Mouse (Mus musculus): ENCODE results near the gene Btf3. TPM values are rescaled to one million over a fixed set of nuclear protein-coding genes. Genes with fewer than 3 reads are reported as not detected.

Gene Btf3
- polyA plus RNA-seq, 1 experiment from 2014 or later = 773 TPM

DNA sequence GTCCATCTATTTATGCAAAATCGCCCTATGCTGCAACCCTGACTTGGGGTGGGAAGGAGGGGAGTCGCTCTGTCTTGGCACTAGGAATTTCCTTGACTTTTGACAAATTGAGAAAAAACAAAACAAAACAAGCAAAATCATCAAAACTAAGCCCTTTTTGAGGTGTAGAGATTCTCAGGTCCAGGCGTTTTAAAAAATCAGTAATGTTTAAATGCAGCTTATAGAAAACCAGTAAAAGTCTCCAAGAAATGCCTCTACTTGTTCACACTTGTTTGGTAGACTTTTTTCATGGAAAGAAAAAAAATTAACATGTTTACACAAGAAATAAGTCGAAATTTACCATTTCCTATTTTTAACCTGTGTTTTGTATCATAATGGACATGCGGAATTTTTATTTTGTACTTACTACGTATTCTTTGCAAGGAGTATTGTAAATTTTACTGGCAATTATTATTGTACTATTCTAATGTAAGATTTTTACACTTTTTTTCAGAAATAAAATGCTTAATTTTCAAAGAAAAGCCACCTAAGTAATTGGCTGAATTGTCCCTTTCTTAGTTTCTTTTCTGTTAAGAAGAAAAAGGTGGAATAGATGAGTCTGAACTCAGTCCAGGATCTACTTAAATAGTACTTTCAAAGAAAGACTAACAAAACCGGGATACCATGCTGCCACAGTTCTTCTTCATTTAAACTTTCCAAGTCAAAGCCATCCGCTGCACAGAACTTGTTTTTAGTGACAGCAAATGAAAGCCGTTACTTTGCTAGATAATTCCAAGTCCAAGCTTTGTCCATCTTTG lies 39.6 kb upstream of the Btf3 start:
- 4% methylated on average over 9 of the region's 9 CpGs for WGBS
- H3K9me3 ChIP-seq = no peaks in the 10 kb centered on the region
- H3K27ac ChIP-seq = no peak overlapping the region
- no peak overlapping the region for H3K9ac ChIP-seq (replicated peaks)
- peaks cover 87% of the 10 kb centered on the region for H3K27me3 ChIP-seq
- ATAC-seq (ENCODE audit: insufficient number of reproducible peaks, insufficient read depth, low FRiP score, low TSS enrichment, low read depth) = no peak
- H3K4me2 ChIP-seq = peak overlapping the region; percentile 80
- H3K4me1 ChIP-seq (replicated peaks) = peaks cover 24% of the 10 kb centered on the region
- H3K36me3 ChIP-seq = no peaks in the 10 kb centered on the region
- H3K4me3 ChIP-seq (replicated peaks) = peak overlapping the region; percentile 50

DNA sequence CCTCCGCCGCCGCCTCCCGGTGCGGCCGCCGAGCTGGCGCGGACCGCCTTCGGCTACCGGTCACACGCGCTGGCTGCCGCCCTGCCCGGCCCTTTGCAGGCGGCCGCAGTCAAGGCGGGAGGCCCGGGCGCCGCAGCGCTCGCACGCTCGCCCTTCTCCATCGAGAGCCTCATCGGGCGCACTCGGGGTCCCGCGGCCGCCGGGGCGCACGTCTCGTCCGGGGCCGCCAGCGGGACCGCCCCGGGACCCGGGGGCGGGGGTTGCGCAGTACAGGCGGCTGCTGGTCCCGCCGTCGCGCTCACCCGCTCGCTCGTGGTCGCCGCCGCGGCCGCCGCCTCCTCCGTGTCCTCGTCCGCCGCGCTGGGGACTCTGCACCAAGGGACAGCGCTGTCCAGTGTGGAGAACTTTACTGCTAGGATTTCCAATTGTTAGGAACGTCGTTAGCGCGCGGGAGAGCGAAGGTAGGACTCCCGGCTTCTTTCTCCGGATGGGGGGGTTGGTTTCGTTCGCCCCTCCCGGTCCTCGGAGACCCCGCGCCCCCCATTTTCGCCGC lies 38.8 kb upstream of the Btf3 start:
- H3K27me3 ChIP-seq = peaks cover 87% of the 10 kb centered on the region
- peak overlapping the region; percentile 53 for H3K9ac ChIP-seq (replicated peaks)
- no peaks in the 10 kb centered on the region for H3K36me3 ChIP-seq
- H3K4me1 ChIP-seq (replicated peaks) = peaks cover 24% of the 10 kb centered on the region
- H3K9me3 ChIP-seq = no peaks in the 10 kb centered on the region
- H3K4me2 ChIP-seq = peak overlapping the region; percentile 80
- no peak overlapping the region for H3K27ac ChIP-seq
- WGBS = under 1% methylated on average over 67 of the region's 81 CpGs
- H3K4me3 ChIP-seq (replicated peaks) = peak overlapping the region; percentile 50
- ATAC-seq (ENCODE audit: insufficient number of reproducible peaks, insufficient read depth, low FRiP score, low TSS enrichment, low read depth) = no peak

DNA sequence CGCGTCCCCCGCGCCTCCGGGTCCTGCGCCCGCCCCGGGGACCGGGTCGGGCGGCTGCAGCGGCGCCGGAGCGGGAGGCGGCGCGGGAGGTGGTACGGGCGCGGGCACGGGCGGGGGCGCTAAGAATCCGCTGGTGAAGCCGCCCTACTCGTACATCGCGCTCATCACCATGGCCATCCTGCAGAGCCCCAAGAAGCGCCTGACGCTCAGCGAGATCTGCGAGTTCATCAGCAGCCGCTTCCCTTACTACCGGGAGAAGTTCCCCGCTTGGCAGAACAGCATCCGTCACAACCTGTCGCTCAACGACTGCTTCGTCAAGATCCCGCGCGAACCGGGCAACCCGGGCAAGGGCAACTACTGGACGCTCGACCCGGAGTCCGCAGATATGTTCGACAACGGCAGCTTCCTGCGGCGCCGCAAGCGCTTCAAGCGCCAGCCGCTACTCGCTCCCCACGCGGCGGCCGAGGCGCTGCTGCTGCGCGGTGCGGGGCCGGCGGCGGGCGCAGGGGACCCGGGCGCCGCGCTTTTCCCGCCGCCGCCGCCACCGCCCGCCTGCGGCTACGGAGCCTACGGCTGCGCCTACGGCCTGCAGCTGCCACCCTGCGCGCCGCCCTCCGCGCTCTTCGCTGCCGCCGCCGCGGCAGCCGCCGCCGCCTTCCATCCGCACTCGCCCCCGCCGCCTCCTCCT lies 38.2 kb upstream of the Btf3 start:
- peaks cover 87% of the 10 kb centered on the region for H3K27me3 ChIP-seq
- peaks cover 24% of the 10 kb centered on the region for H3K4me1 ChIP-seq (replicated peaks)
- H3K9ac ChIP-seq (replicated peaks) = peak overlapping the region; percentile 53
- H3K9me3 ChIP-seq = no peaks in the 10 kb centered on the region
- H3K4me2 ChIP-seq = peak overlapping the region; percentile 80
- H3K36me3 ChIP-seq = no peaks in the 10 kb centered on the region
- no peak overlapping the region for H3K27ac ChIP-seq
- H3K4me3 ChIP-seq (replicated peaks) = peak overlapping the region; percentile 50
- WGBS = under 1% methylated on average over 91 of the region's 102 CpGs
- ATAC-seq (ENCODE audit: insufficient number of reproducible peaks, insufficient read depth, low FRiP score, low TSS enrichment, low read depth) = no peak

DNA sequence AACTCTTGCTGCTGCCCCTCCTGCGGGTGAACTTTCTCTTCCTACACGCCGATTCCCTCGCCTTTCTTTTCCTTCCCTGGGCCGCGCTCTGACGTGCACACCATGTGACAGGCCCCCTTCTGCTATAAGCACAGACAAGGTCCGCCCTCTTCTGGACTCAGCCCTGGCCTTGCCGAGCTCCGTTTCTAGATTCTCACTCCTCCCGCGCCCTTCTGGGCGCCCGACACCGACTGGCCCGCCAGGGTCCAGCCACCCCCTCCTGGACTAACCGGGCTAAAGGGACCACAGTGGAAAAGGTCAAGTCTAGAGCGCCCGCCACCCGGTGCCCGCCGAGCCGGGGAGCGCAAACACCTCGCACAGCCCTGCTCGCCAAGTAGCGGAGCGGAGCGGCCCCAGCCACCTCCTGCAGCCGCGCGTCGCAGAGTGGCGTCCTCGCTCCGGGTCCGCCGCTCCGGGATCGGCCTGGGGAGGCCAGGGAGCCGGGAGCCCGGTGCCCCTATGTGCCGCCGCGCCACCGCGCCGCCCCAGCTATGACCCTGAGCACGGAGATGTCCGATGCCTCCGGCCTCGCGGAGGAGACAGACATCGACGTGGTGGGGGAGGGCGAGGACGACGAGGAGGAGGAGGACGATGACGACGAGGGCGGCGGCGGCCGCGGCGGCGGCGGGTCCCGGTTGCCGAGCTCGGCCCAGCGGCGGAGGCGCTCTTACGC lies 37.4 kb upstream of the Btf3 start, which contains the start of gene Foxd1:
Gene Foxd1, plus strand, starts transcription at position 153 of the 712 bp plus-strand sequence.
- Histone ChIP-seq H3K9me3 (no peaks in the 10 kb centered on the region), H3K4me3 (replicated peaks) (peak within 1 kb of the TSS; percentile 50), H3K27ac (no peak within 1 kb of the TSS), H3K36me3 (no peaks in the 10 kb centered on the region), H3K9ac (replicated peaks) (peak within 1 kb of the TSS; percentile 53), H3K27me3 (peaks cover 87% of the 10 kb centered on the region), H3K4me2 (peak within 1 kb of the TSS; percentile 80), H3K4me1 (replicated peaks) (peaks cover 24% of the 10 kb centered on the region)
- ATAC-seq (ENCODE audit: insufficient number of reproducible peaks, insufficient read depth, low FRiP score, low TSS enrichment, low read depth) = peak; percentile 88
- under 1% methylated on average over 73 of the region's 76 CpGs for WGBS

DNA sequence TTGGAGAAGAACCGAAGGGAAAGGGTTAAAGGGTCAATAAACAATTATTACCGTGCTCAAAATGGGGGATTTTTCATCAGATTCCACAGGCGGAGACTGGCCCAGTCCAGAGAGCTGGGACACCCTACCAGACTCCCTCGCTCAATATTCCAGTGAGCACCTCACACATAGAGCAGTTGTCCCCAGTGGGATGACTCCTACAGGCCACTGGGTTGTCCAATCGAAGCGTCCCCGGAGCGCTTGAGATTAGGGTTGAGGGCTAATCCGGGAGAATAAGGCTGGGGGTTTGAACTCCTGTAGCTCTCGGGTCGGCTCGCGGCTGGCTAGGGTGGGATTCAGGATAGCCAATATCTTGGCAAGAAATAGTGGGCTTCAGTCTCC lies 36.9 kb upstream of the Btf3 start:
- no peak overlapping the region for H3K27ac ChIP-seq
- H3K4me1 ChIP-seq (replicated peaks) = peaks cover 24% of the 10 kb centered on the region
- peak overlapping the region; percentile 50 for H3K4me3 ChIP-seq (replicated peaks)
- H3K27me3 ChIP-seq = peaks cover 87% of the 10 kb centered on the region
- no peaks in the 10 kb centered on the region for H3K36me3 ChIP-seq
- no peak overlapping the region for H3K9ac ChIP-seq (replicated peaks)
- ATAC-seq (ENCODE audit: insufficient number of reproducible peaks, insufficient read depth, low FRiP score, low TSS enrichment, low read depth) = no peak
- H3K4me2 ChIP-seq = peak overlapping the region; percentile 80
- H3K9me3 ChIP-seq = no peaks in the 10 kb centered on the region
- under 1% methylated on average over 13 of the region's 13 CpGs for WGBS

DNA sequence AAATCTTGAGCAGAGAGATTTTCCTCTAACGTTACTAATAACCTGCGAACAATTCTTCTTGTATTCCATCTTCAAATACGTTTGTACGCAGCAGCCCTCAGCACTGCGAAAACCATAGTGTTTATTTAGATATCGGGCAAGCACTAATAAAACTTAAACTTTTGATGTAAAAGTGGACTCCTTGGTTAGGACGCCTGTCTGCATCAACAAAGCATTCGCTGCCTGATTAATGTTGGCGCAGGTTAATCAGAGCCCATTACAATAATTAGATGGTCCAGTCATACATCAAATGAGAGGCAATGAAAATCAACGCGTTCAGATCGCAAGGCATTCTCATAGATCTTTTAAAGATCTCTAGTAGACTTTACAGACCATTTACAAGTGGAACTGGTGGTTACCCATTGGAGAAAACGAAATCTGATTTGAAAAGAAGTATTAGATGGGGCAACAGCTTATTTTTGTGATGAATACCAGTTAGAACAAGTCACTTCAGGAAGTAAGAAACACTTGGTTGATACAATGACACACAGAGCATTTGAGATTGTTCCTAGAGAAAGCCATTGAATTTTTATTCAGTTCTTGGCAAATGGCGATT lies 35.7 kb upstream of the Btf3 start:
- no peak overlapping the region for H3K4me2 ChIP-seq
- H3K4me3 ChIP-seq (replicated peaks) = no peak overlapping the region
- H3K4me1 ChIP-seq (replicated peaks) = peaks cover 24% of the 10 kb centered on the region
- no peaks in the 10 kb centered on the region for H3K36me3 ChIP-seq
- no peak overlapping the region for H3K27ac ChIP-seq
- H3K9ac ChIP-seq (replicated peaks) = no peak overlapping the region
- H3K27me3 ChIP-seq = peaks cover 77% of the 10 kb centered on the region
- H3K9me3 ChIP-seq = no peaks in the 10 kb centered on the region
- ATAC-seq (ENCODE audit: insufficient number of reproducible peaks, insufficient read depth, low FRiP score, low TSS enrichment, low read depth) = no peak
- WGBS = 8% methylated on average over 14 of the region's 14 CpGs

DNA sequence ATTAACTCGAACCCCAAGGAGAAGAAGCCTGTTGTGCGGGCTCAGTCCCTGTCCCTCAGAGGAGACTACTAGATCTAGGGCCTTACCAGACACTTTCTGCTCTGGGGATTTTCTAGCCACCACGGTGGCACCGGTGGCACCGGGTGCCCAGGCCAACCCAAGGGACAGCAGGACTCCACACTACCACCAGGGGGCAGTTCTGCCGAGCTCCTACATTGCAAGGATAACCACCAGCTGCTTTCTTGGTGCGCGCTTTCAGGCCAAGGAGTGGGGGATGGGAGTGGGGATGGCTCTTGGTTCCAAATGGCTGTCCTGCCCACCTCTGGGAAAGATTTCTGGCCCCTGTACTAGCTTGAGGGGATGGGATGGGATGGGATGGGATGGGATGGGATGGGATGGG lies 34.7 kb upstream of the Btf3 start:
- no peaks in the 10 kb centered on the region for H3K36me3 ChIP-seq
- H3K9me3 ChIP-seq = no peaks in the 10 kb centered on the region
- no peak overlapping the region for H3K27ac ChIP-seq
- WGBS = 5% methylated on average over 8 of the region's 8 CpGs
- ATAC-seq (ENCODE audit: insufficient number of reproducible peaks, insufficient read depth, low FRiP score, low TSS enrichment, low read depth) = no peak
- H3K4me3 ChIP-seq (replicated peaks) = no peak overlapping the region
- peaks cover 24% of the 10 kb centered on the region for H3K4me1 ChIP-seq (replicated peaks)
- no peak overlapping the region for H3K4me2 ChIP-seq
- peaks cover 79% of the 10 kb centered on the region for H3K27me3 ChIP-seq
- no peak overlapping the region for H3K9ac ChIP-seq (replicated peaks)

DNA sequence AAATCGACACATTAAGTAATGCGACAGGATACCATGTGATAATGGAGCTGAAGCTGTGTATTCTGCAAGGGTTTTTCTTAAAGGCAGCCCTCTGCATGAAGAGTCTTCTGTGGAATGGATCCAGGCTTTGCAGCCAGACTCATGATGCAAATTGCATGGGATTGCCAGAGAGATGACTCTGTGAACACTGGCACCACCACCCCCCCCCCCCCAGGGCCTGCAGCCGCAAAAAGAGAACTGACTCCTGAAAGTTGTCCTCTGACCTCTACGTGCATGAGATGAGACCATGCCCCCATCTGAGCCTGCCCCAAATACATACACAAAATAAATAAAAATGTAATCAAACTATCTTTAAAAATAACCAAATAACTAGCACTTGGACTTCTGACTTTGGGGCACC lies 32.7 kb upstream of the Btf3 start:
- Histone ChIP-seq H3K27me3 (peaks cover 72% of the 10 kb centered on the region), H3K36me3 (no peaks in the 10 kb centered on the region), H3K9me3 (no peaks in the 10 kb centered on the region), H3K27ac (no peak overlapping the region), H3K4me1 (replicated peaks) (peaks cover 9% of the 10 kb centered on the region), H3K4me3 (replicated peaks) (no peak overlapping the region), H3K4me2 (no peak overlapping the region), H3K9ac (replicated peaks) (no peak overlapping the region)
- 73% methylated on average over 4 of the region's 4 CpGs for WGBS
- no peak for ATAC-seq (ENCODE audit: insufficient number of reproducible peaks, insufficient read depth, low FRiP score, low TSS enrichment, low read depth)

DNA sequence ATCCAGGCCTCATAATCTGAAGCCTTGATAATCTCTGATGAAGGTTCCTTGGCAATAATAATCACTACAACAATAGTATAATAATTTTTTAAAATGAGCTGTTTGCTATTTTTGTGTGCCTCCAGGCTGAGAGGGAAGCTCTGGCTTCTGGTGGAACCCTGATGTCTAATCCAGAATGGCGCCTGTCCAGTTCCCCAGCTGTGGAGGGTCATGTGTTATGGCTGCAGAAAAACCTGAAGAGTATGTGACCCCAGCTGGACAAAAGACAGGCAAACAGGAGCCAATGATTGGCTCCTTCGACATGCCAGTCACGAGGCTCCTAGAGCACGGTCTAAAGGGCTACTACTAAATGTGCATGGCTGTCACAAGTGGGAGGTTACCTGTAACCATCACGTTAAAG lies 23.7 kb upstream of the Btf3 start:
- WGBS = 78% methylated on average over 5 of the region's 5 CpGs
- Histone ChIP-seq H3K36me3 (no peaks in the 10 kb centered on the region), H3K9ac (replicated peaks) (no peak overlapping the region), H3K4me2 (no peak overlapping the region), H3K4me3 (replicated peaks) (no peak overlapping the region), H3K4me1 (replicated peaks) (peaks cover 8% of the 10 kb centered on the region; the same call in 1 of the 2 replicates), H3K9me3 (no peaks in the 10 kb centered on the region), H3K27me3 (peaks cover 25% of the 10 kb centered on the region), H3K27ac (no peak overlapping the region)
- ATAC-seq (ENCODE audit: insufficient number of reproducible peaks, insufficient read depth, low FRiP score, low TSS enrichment, low read depth) = no peak

DNA sequence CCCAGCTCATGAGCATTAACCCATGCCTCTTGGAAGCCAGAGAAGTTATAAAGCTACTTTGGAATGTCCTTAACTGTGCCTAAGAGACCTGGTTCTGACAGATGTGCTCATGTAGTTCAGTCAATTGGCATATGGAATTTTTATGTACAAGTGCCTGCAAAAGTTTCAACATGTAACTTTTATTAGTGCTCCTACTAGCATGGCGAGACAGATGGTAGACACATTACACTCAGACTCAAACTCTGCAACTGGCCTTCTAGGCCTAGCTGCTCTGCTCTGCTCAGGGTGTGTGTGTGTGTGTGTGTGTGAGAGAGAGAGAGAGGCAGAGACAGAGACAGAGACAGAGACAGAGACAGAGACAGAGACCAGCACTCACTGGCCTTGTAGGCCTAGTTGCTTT lies 19.4 kb upstream of the Btf3 start:
- peaks cover 20% of the 10 kb centered on the region for H3K27me3 ChIP-seq
- peak; percentile 90 for ATAC-seq (ENCODE audit: insufficient number of reproducible peaks, insufficient read depth, low FRiP score, low TSS enrichment, low read depth)
- no peak overlapping the region for H3K4me2 ChIP-seq
- H3K9me3 ChIP-seq = no peaks in the 10 kb centered on the region
- WGBS = 32% methylated on average over 1 of the region's 1 CpGs
- no peak overlapping the region for H3K9ac ChIP-seq (replicated peaks)
- H3K36me3 ChIP-seq = no peaks in the 10 kb centered on the region
- H3K27ac ChIP-seq = peak overlapping the region; percentile 59; the same call in 1 of the 2 replicates
- peaks cover 8% of the 10 kb centered on the region; the same call in 1 of the 2 replicates for H3K4me1 ChIP-seq (replicated peaks)
- no peak overlapping the region for H3K4me3 ChIP-seq (replicated peaks)
